Mouse (Mus musculus) gastrocnemius, adult 8-10 months (tissue): ENCODE measurements around the gene Sfmbt1. TPM values are rescaled to one million over a fixed set of nuclear protein-coding genes. Genes with fewer than 3 reads are reported as not detected.
"Not testable (repeated sequence)": the region's sequence is repeated elsewhere in the genome, so short reads cannot be mapped to it uniquely, and the experiment has no call there.

Experiments
- DNase-seq, 2 experiments: peaks; one replicate each; pipeline ENCODE4 v3.0.0; 2022; ENCODE audit warnings: low spot score in 2 of 2
- total RNA-seq, 4 experiments: library from RNA; stranded (reverse); gene quantifications; 2 replicates each; pipeline ENCODE4 v1.2.4; 2022

The Sfmbt1 gene
- total RNA-seq, 4 experiments from 2014 or later = 10.7 to 13.0 (median 12.2) TPM

- DNase-seq = peak; percentile 13 to 51
These were observed 1.7 kb downstream of the Sfmbt1 start for GRCm38 (mm10) chr14:30716051-30716952.

GRCm38 (mm10) chr14:30716953-30717285 lies 2.3 kb downstream of the Sfmbt1 start:
- DNase-seq = no peak

- not testable (repeated sequence) for DNase-seq
These were observed 4.0 kb downstream of the Sfmbt1 start for GRCm38 (mm10) chr14:30718696-30719095.

GRCm38 (mm10) chr14:30719514-30719913 lies 4.9 kb downstream of the Sfmbt1 start:
- DNase-seq = no peak

- DNase-seq = no peak
These were observed 7.2 kb downstream of the Sfmbt1 start for GRCm38 (mm10) chr14:30721850-30722249.

GRCm38 (mm10) chr14:30722406-30722805 lies 7.8 kb downstream of the Sfmbt1 start:
- DNase-seq = no peak

GRCm38 (mm10) chr14:30731896-30732295 lies 17.2 kb downstream of the Sfmbt1 start:
- no peak for DNase-seq

- DNase-seq = no peak
These were observed 20.0 kb downstream of the Sfmbt1 start for GRCm38 (mm10) chr14:30734665-30735064.

- DNase-seq = no peak
These were observed 21.2 kb downstream of the Sfmbt1 start for GRCm38 (mm10) chr14:30735810-30736209.

GRCm38 (mm10) chr14:30736413-30736812 lies 21.8 kb downstream of the Sfmbt1 start:
- DNase-seq = no peak

- no peak for DNase-seq
These were observed 29.2 kb downstream of the Sfmbt1 start for GRCm38 (mm10) chr14:30743891-30744290.

GRCm38 (mm10) chr14:30746160-30746559 lies 31.5 kb downstream of the Sfmbt1 start:
- no peak for DNase-seq

- no peak for DNase-seq
These were observed 42.6 kb downstream of the Sfmbt1 start for GRCm38 (mm10) chr14:30757239-30757638.

- no peak for DNase-seq
These were observed 46.6 kb downstream of the Sfmbt1 start for GRCm38 (mm10) chr14:30761211-30761610.

GRCm38 (mm10) chr14:30762131-30762903 lies 47.7 kb downstream of the Sfmbt1 start:
- DNase-seq = no peak

GRCm38 (mm10) chr14:30762904-30763568 lies 48.4 kb downstream of the Sfmbt1 start:
- DNase-seq = no peak

- no peak for DNase-seq
These were observed 70.0 kb downstream of the Sfmbt1 start for GRCm38 (mm10) chr14:30784614-30785013.

- no peak for DNase-seq
These were observed 74.8 kb downstream of the Sfmbt1 start for GRCm38 (mm10) chr14:30789471-30789870.

GRCm38 (mm10) chr14:30792871-30793270 lies 78.2 kb downstream of the Sfmbt1 start:
- no peak for DNase-seq

GRCm38 (mm10) chr14:30801756-30802155 lies 87.1 kb downstream of the Sfmbt1 start:
- no peak for DNase-seq

- no peak for DNase-seq
These were observed 106.5 kb downstream of the Sfmbt1 start for GRCm38 (mm10) chr14:30821136-30821535.

GRCm38 (mm10) chr14:30824456-30824995 lies 109.9 kb downstream of the Sfmbt1 start:
- no peak for DNase-seq
